Mouse (Mus musculus) activated CD4-positive, CD25-positive, alpha-beta regulatory T cell, adult 4 months (primary cell): ENCODE results near the gene Apba1. TPM values are rescaled to one million over a fixed set of nuclear protein-coding genes. Genes with fewer than 3 reads are reported as not detected.

ENCODE experiments used
- ATAC-seq: one replicate; pipeline ENCODE4 v1.8.0; 2017
- polyA plus RNA-seq, 2 experiments: library from polyadenylated mRNA; unstranded; fragments of 100-300 nt; shearing (Covaris generic); gene quantifications; one replicate each; pipeline ENCODE4 v1.2.1; 2017

Gene Apba1
- polyA plus RNA-seq: not detected

- peak; percentile 61 for ATAC-seq
These were observed at the start of gene Apba1 for GRCm38 (mm10) chr19:23758554-23759321. Gene Apba1 (plus strand): TSS chr19:23758887.

DNA sequence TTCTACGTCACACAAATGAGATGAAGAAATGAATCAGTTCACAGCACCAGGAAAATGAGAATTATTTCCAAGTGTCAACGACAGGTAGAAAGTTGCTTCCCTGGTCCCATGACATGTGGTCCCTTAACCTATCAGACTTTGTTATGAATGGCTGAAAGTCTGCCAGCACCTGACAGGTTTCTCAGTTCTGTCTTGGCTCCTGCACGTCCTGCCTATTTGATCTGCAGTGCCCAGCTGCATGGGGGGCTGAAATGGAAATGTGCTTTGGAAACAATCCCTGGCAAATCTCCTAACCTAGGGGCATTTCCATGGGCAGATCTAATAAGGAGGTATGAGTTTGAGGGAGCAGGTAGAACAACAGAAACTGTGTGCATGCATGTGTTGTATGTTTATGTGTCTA is 12.2 kb upstream of the Apba1 start:
- no peak for ATAC-seq

- ATAC-seq: no peak
These were observed 1.7 kb upstream of the Apba1 start for GRCm38 (mm10) chr19:23757011-23757410.

DNA sequence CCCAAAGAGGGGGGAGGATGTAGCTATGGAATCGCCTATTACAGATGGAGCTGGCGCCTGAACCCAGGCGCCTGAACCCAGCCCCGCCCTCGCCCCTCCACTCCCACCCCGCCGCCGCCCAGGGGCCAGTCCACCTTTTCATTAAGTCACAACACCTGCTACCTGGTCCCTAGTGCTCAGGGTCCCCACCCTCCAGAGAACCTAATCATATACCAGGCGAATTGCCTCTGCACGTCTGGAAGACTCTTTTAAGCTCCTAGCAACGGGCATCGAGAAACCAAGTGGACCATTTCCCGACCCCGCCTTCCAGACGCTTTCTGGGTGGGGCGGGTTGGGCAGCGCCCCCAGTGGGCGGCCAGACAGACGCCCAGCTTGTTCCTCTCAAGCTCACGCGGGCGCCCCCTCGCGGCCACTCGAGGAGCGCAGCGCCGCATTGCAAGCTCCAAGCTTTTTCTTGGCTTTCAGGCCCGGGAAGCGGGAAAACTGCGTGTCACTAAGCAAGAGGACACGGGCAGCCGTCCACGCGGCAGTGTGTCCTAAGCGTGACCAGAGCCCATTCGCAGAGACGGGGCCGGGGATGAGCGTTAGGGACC is 630 bp upstream of the Apba1 start:
- ATAC-seq: peak; percentile 77

DNA sequence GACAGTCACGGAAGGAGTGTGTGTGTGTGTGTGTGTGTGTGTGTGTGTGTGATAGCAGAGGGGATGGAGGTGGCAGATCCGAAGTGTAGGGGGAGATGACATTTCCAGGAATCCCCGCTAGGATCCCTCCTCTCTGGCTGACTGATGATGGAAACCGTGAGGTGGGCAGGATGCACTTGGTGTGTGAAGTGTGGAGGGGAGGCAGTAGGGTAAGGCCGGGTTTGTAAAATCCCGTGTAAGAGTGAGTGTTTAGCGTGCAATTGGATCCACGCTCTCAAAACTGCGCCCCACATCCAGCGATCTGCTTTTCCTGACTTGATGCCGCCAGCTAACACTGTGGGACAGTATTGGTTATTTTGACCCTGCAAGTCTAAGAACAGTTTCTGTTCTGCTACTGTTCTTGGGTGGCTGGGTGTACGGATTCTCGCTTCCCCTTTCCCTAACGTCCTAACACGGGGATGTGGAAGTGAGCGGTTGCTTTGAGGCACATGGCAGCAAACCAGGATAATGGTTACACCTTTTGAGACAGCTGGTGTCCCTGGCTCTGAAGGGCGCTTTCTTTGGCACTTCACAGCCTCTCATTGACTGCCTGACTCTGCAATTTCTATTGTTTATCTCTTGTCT is 747 bp downstream of the Apba1 start:
- ATAC-seq: no peak

DNA sequence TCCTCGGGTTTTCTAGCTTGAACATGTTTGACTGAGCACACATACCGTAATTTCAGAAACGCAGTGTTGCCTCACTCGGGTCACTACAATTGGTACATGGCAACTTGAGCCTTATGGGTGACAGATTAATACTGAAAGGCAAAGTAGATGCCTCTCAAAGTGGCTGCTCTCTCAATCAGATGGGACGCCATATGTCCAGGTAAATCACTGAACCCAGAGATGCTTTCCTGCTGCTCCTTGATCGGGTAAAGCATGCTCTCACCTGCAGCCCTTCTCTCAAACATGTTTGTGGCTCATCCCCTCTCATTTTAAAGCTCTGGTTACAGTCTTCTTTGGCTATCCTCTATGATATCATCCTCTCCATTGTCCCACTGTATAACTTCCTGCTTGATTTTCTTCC is 4.7 kb downstream of the Apba1 start:
- no peak for ATAC-seq

- no peak for ATAC-seq
These were observed 5.4 kb downstream of the Apba1 start for GRCm38 (mm10) chr19:23764051-23764450.

DNA sequence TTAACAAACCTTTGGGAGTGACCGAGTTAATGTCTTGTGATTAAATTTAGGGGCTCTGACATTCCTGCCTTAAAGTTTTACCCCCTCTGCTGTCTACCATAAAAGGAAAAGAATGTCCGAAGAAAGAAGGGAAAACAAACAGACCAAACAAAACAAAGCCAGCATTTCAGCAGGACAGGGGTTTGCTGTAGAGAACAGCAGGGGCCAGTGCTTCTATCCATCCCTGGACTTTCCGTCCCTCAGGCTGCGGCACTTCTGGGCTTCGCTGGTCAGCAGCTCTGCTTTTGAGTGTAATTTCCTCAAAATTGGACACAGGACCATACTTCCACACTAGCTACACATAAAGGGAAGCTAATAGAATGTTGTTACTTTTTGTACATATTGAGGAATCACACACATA is 10.2 kb downstream of the Apba1 start:
- no peak for ATAC-seq

GRCm38 (mm10) chr19:23770494-23771423 is 12.1 kb downstream of the Apba1 start:
- no peak for ATAC-seq

- ATAC-seq: no peak
These were observed 13.3 kb downstream of the Apba1 start for GRCm38 (mm10) chr19:23771971-23772370.

- no peak for ATAC-seq
These were observed 16.7 kb downstream of the Apba1 start for GRCm38 (mm10) chr19:23775356-23775755.

DNA sequence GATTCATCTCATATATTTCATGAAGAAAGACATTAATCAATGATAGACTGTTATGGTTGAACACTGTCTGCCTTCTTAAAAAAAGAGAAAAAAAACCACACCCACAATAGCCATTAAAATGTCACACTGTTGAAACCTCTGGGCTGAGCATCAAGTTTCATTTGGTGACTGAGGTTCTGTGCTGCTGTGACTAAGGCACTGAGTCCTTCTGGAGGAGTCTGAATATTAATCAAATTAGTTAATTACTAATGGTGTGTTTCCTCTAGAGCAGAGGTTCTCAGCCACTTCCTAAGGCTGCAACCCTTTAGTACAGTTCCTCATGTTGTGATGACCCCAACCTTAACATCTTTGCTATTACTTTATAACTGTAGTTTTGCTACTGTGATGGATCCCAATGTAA is 20.4 kb downstream of the Apba1 start:
- no peak for ATAC-seq

- no peak for ATAC-seq
These were observed 21.4 kb downstream of the Apba1 start for GRCm38 (mm10) chr19:23780105-23780504.

DNA sequence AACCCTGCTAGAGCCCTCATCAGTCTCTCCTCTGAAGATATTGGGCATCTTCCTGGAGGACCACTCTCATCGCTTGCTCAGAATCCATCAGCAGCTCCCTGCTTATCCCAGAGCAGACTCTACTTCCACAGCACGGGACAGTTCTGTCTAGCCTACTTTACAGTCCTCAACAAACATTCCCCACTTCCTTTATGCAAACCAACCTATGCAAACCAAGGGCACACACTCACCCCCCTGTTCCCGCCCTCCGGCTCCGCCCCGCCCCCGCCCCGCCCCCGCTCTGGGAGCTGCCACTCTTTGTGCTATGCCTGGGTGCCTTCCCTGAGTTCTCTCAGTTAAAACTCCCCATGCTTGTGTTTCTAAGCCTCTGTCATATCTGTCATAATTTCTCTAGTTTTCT is 23.3 kb downstream of the Apba1 start:
- no peak for ATAC-seq

GRCm38 (mm10) chr19:23788420-23789132 is 29.9 kb downstream of the Apba1 start:
- no peak for ATAC-seq

- ATAC-seq: no peak
These were observed 33.0 kb downstream of the Apba1 start for GRCm38 (mm10) chr19:23791704-23792103.

DNA sequence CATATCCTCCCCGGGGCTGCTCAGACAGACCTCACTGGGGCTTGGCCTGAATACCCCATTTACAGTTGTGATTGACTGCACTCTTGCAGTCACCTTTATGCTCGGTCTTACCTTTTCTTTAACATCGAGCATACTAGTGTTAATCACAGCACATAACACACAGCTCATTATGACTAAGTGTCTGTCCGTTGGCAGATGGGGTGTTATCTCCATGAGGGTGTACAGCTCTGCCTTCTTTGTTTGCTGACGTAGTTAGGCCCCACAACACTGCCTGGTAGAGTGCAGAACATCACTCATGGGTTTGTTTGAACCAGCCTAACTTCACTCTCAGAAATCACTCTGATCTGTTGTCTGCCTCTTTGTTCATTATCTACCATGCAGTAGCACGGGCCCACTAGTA is 33.9 kb downstream of the Apba1 start:
- ATAC-seq: no peak

DNA sequence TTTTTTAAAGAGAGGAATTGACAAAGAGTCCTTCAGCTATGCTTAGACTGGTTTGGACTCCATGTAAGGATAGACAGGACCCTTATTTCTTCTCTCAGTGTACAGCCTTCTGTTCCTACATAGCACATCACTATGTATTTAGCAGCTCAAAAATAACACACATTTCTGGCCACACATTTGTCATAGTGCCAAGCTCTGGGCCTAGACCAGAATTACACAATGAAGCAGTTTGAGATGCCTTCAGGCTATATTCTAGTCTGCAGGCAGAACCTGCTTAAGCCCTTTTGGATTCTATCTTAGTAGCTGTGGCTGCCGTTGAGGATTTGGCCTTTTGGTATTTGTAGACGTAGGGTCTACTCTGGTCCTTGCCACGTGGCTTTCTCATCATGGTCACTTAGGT is 35.8 kb downstream of the Apba1 start:
- no peak for ATAC-seq

GRCm38 (mm10) chr19:23795156-23795555 is 36.5 kb downstream of the Apba1 start:
- no peak for ATAC-seq

- ATAC-seq: no peak
These were observed 42.5 kb downstream of the Apba1 start for GRCm38 (mm10) chr19:23801174-23801573.

DNA sequence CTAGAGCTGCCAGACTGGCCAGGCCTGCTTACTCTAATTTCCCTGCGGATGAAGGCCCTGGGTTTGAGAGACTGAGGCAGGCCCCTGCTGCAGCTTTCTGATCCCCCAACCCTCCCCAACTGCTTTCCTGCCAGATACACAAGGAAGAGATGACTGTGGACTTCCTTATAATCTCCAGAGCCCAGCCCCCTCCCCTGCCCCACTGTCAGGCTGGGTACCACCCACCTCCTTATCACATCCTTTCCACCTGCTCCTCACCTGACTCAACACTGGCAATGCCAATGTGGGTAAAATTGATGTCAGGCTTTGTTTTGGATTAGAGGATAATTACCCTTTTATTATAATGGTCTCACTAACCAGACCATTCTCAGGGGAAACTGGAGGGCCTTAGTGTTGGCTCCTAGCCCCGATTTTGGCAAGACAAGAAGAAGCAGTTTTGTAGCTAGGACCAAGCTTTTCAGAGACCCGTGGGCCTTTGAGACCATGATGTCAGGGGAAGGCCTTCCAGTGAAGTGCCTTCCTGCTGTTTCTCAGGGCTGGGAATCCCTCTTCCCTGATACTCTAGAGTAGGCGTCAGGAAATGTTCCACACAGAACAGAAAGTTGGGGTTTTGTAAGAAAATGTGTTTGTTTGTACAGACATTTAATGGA is 44.7 kb downstream of the Apba1 start:
- no peak for ATAC-seq

- ATAC-seq: no peak
These were observed 48.1 kb downstream of the Apba1 start for GRCm38 (mm10) chr19:23806796-23807195.
